Mouse (Mus musculus): ENCODE results near the gene Cep57.
"Not testable (repeated sequence)": the region's sequence is repeated elsewhere in the genome, so short reads cannot be mapped to it uniquely, and the experiment has no call there.

The Cep57 gene

GRCm38 (mm10) chr9:13794756-13795155 is 32.2 kb downstream of the Cep57 start:
- DNase-seq (ENCODE audit: inconsistent age in 2 of 2, low spot score in 1 of 2) = no peak

GRCm38 (mm10) chr9:13794302-13794701 is 32.6 kb downstream of the Cep57 start:
- DNase-seq (ENCODE audit: inconsistent age in 2 of 2, low spot score in 1 of 2) = no peak

GRCm38 (mm10) chr9:13790864-13791263 is 36.0 kb downstream of the Cep57 start:
- not testable (repeated sequence) for DNase-seq (ENCODE audit: inconsistent age in 2 of 2, low spot score in 1 of 2)

GRCm38 (mm10) chr9:13781985-13782384 is 44.9 kb downstream of the Cep57 start:
- no peak for DNase-seq (ENCODE audit: inconsistent age in 2 of 2, low spot score in 1 of 2)

- no peak for DNase-seq (ENCODE audit: inconsistent age in 2 of 2, low spot score in 1 of 2)
These were observed 52.2 kb downstream of the Cep57 start for GRCm38 (mm10) chr9:13774732-13775131.

GRCm38 (mm10) chr9:13766570-13766969 is 60.3 kb downstream of the Cep57 start:
- DNase-seq (ENCODE audit: inconsistent age in 2 of 2, low spot score in 1 of 2) = no peak

GRCm38 (mm10) chr9:13765624-13766023 is 61.3 kb downstream of the Cep57 start:
- no peak for DNase-seq (ENCODE audit: inconsistent age in 2 of 2, low spot score in 1 of 2)

- no peak for DNase-seq (ENCODE audit: inconsistent age in 2 of 2, low spot score in 1 of 2)
These were observed 66.5 kb downstream of the Cep57 start for GRCm38 (mm10) chr9:13760430-13760829.
